Mouse (Mus musculus) thymus, postnatal 0 days (tissue): ENCODE measurements around the gene Met. TPM values are rescaled to one million over a fixed set of nuclear protein-coding genes. Genes with fewer than 3 reads are reported as not detected.
A peak's percentile ranks its signal among the peaks of the same experiment; 100 is the strongest.

ENCODE experiments used
- DNase-seq: peaks from one replicate; pipeline ENCODE4 v3.0.0-alpha.2; 2015; ENCODE audit warnings: low spot score
- polyA plus RNA-seq: library from polyadenylated mRNA; unstranded; fragments of >200 nt; fragmentation: Nextera tagmentation; extraction: Ambion mirVana; gene quantifications from 2 replicates; pipeline ENCODE4 v1.2.1, GENCODE M21; 2015

The Met gene
- polyA plus RNA-seq, 1 experiment from 2014 or later: 0.34 TPM

DNA sequence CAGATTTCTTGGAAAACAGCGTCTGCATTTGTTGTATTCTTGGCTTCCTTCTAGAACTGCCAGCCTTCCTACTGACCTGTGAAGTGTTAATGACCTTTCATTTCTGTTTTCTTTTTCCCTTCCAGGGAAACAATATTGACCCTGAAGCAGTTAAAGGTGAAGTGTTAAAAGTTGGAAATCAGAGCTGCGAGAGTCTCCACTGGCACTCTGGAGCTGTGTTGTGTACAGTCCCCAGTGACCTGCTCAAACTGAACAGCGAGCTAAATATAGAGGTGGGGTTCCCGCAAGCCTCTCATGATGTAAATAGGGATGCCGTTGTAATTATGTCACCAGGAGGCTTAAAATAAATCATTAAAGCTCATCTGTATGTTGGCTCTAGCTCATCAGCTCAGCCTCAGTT, 83.2 kb downstream of the Met start:
- no peak for DNase-seq

DNA sequence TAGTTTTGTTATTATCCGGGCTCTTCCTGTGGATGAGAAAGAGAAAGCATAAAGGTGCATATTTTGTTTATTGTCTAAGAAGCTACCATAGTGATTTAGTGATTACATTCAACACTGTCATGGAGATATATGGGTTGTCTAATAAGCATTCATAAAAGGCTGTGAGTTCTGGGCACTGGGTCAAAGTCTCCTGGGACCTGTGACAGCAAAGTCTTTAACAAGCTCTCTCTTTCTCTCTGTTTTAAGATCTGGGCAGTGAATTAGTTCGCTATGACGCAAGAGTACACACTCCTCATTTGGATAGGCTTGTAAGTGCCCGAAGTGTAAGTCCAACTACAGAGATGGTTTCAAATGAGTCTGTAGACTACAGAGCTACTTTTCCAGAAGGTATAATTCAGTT, 85.2 kb downstream of the Met start:
- no peak for DNase-seq

DNA sequence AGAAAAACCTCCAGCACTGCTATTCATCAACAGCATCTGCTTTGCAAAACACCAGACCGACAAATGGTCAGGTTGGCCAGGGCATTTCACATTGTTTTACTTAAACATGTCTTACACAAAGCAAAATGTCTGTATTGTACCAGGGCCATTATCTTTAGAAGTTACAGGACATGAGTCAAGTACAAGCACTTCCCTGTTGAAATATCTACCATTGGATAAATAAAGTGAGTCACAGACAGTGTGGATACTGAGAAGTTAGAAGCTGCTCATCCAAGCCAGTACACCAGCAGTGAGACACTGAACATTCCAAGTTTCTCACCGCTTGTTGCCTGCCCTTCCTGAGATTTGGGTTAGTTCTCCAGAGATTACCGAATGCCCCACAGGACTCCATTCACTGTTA, 86.0 kb downstream of the Met start:
- no peak for DNase-seq

DNA sequence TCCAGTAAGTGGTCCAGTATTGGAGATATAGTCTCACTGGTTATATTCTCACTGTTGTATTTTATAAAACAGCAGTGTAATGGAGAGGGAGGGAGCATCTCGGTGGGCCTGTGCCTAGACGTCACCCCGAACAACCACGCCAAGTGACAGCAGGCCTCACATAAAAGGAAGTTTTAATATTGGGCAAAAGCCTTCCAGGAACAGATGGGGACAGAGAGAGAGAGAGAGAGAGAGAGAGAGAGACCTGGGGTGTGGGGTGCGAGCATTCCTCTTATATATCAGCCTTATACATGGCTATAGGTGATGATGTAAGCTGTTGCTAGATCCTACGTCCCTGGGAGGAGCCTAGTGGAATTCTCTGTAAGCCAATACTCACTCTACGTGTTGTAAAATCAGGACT, 90.7 kb downstream of the Met start:
- no peak for DNase-seq

DNA sequence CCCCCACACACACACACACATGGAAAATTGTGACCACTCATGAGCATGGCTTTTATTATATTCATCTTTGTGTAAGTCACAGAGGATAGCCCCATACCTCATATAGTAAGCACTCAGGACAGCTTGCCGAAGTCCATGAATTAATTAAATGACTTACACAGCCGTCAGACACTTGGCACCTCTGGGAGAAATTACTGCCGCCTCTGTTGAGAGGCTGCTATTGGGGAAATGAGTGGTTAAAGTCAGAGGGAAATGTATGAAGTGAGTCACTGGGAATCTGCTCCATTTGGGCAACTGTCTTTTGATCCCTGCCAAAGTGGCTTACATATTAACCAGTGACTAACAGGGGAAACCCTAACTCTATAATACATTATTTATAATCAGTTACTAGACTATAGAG, 91.2 kb downstream of the Met start:
- DNase-seq: no peak

DNA sequence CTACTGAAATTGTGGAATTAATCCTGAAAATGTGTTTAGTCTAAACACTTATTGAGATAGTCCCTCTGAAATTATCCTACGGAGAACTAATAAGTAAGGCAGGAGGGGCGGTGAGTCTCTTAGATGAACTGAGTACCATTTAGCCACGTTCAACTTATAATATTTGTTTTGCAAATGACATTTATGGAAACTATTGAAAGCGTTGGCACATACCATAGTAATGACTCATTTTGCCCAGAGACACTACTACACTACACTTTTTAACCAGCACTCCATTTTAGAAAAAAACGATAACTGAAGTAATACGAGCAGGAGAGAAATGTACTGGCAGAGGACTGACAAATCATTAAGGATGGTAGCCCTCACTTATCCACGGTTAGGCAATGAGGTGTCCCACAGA, 92.1 kb downstream of the Met start:
- DNase-seq: no peak

DNA sequence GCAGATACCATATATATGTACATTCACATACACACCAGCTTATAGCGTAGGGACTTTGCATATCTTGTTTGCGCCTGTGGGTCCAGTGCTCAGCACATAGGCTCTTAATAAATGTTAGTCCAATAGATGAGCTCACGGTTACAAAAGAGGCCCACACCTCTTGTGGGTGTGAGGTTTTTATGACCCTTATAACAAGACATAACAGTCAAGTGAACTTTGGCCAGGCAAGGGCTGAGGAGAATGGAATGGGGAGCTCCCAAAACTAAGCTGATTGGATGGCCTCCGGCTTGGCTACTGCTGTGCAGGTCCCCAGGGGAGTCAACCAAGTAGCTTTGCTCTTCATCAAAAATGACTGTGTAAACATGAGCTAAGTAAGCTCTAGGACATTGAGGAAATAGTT, 96.1 kb downstream of the Met start:
- DNase-seq: no peak

DNA sequence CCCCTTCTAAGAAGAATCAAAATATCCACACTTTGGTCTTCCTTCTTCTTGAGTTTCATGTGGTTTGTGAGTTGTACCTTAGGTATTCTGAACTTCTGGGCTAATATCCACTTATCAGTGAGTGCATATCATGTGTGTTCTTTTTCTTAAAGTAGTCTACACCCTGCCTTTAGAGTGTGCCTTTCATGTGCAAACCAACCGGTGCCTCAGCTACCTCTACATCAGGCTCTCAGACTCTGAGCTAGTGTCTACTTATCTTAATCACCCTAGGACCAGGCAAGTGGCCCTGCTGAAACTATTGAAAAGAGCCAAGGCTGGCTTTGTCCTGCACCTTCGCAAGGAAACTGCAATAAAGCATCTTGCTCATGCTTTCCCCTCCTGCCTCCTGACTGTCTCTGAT, 97.7 kb downstream of the Met start:
- no peak for DNase-seq

DNA sequence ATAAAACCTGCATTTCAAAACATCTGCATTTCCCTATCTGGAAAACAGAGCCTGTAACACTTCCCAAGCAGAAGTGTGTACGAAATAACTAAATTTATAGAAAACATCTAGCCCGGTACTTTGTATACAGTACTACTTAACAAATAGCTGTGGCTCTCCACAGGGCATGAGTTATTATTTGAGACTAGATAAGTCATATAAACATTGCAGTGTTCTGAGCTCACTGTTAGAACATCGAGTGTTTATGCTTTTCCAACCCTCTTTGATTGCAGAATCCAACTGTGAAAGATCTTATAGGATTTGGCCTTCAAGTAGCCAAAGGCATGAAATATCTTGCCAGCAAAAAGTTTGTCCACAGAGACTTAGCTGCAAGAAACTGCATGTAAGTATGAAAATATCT, 98.3 kb downstream of the Met start:
- no peak for DNase-seq

DNA sequence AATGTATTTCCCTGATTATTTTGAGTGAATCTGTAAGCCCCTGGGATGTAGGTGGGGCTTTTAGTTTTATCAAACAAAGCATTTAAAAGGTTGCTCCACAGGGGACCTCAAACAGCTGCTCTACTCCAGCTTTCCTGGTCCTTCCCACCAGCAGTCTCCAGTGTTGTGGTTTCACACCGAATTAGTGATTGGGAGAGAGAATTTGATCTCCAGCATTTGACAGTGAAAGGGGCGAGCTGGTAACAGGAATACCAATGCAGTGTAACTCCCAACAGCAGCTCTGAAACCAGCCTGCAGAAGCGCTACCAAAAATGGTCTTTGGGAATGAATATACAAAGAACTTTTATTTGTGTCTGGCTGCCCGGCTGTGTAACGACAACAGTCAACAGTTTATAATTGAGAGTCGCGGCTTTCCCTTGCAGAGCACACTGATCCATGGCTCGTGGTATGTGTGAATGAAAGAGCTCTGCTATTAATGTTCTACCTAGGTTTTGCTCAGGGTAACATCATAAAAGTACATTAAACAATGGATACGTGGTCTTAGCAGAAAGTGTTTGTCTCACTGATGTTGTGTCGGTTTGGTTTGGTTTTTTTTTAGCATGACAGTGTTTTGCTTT, 99.0 kb downstream of the Met start:
- DNase-seq: no peak

DNA sequence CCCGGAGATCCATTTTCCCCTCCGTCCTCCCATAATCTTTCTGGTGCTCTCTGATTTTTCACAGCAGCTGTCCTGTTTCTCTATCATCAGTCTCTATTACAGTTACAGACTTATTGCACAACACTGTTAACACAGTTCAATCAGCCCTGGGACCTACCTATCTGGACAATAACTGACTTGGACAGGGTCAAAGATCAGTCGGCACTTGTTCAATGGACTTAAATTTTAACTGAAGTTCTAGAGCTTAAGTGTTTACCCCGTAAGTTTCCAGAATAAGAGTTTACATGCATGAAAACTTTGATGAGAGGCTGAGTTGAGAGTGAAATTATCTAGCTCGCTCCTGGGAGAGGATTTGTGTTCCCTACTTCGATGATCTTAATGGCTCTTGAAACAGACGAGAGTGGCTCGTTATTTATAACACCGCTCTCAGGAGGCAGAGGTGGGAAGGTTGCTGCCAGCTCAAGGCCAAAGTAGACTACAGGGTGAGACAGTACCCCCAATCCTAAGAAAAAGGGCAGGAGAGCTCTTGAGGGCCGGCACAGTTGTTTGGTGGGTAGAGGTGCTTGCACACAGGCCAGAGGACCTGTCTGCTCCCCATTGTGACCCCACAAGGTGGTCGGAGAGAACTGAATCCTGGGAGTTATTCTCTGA, 105.2 kb downstream of the Met start:
- DNase-seq: no peak

DNA sequence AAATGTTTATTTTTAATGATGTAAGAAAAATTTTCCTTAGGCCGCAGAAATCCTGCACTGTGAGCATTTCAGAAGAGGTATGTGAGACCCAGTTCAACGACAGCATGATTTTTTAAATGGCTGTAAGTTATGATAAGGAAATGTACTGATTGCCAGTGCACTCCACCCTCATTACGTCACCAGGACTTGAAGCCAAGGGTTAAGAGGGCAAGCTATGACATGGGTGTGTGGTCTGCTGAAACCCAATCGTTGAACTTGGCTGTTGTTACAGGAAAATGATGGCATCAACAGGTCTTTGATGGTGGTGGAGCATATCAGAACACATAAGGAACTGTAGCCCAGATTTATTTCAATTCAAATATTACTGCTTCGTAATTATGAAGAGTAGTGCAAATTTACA, 109.6 kb downstream of the Met start:
- no peak for DNase-seq

DNA sequence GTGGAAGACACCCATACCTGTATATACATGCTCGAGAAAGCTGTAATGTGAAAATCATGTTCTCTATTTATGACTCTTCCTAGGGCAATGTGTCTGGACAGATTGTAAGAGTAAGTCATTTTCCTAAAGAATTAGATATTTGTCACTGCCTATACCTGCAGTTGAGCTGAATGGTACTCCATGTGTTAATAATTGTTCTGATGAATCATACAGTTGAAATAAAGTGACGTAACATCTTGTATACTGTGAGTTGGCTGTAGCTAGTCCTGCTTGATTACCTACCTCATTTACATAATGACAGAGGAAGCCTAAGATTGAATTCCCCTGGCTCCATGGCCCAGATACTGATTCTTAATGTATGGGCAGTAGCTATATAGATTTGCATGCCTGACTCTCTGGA, 110.1 kb downstream of the Met start:
- no peak for DNase-seq

DNA sequence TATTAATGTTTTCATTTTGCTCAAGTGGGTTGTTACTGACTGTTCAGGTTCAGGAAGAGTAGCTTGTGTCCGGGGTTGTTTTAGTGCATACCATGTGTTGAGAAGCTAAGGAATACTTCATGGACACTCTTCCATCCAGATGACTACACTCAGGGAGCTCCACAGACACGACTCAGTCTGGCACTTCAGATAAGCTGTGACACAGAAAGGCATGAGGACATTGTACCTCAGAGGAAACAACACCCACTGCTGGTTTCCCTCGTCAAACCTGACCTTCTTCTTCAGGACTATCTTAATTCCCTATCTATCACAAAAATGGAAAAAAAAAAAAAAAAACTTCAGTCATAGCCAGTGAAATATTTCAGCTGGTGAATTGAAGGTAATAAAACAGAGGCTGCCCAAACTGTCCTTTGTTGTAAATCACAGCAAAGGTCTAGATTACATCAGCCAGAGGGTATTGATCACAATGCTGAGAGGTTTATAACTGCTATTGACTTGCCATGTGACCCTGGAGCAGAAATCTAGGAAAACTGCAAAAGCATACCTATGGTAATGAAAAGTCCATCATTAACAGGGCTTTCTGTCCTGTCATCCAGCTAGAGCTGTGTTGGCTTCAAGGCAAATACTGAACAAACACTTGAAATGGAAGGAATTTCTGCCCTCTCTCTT, 114.6 kb downstream of the Met start:
- DNase-seq: no peak

DNA sequence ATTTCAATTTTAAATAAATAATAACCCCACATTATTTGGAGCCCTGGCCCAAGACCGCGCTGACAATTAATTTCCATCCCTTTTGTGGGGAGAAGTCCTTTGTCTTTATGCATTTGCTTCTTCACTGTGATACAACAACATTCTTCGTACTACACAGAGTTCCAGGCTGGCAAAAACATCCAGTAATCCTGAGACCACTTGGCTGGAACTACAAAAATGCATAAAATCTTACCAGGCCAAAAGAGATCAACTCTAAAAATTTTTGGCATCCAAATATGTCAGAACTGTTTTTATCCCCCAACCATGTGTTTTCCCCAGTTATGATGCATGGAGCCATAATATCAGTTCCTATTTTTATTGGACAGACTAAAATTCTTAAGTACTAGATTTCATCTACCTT, 116.7 kb downstream of the Met start:
- DNase-seq: no peak

DNA sequence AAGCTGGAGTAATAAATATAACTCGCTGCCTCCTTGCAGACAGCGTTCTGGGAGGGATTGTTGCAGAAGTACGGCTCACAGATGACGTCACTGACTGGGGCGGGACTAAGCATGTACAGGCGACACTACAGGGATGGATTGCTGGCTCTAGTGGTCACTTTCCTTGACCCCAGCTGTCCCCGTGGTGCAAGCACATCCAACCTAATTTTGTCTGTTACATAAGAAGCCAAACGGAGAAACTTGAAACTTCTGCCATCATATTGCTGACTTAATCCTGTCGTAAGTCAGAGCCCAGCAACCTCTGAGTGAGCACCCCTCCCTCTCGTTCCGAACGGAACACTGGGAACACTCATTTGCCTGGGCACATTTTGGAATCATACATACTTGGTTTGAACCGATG, 120.4 kb downstream of the Met start:
- peak; percentile 6 for DNase-seq

DNA sequence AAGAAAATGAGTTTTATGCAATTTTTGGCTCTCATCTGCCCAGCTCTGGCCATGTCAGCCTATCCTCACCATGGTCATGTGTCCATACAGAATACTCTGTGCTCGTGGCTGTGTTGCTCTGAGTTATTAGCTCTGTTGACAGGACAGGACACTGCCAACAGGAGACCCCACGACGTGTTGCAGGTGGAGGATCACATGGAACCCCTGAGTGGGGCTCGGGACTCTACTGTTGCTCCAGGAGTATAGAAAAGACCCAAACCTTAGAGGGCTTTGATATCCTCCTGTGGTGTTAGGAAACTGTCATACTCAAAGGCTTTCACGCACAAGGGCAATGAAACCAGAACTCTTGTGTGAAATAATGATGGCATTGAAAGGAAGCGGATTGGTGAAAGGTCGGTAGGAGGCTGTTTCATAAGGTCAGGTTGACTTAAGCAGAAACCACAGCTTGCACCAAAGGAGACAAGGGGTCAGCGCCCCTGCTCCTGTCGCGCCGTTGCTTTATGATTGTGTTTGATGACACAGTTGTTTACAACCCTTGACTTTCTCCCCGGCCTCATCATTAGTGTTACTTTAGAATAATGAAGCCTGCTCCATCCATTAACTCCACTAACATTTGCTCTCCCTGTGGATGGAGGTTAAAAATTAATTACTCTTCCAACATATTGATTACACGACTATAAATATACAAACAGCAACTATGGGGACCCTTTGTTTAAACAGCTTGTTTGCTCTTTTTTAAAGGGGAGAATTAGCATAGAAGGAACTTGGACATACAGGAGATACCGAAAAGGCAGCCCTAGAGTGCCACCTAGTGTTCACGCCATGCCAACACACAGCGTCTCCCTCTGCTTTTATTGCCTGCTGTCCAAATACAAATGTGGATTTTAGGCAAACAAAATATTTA, 125.7 kb downstream of the Met start:
- DNase-seq: peak; percentile 58

DNA sequence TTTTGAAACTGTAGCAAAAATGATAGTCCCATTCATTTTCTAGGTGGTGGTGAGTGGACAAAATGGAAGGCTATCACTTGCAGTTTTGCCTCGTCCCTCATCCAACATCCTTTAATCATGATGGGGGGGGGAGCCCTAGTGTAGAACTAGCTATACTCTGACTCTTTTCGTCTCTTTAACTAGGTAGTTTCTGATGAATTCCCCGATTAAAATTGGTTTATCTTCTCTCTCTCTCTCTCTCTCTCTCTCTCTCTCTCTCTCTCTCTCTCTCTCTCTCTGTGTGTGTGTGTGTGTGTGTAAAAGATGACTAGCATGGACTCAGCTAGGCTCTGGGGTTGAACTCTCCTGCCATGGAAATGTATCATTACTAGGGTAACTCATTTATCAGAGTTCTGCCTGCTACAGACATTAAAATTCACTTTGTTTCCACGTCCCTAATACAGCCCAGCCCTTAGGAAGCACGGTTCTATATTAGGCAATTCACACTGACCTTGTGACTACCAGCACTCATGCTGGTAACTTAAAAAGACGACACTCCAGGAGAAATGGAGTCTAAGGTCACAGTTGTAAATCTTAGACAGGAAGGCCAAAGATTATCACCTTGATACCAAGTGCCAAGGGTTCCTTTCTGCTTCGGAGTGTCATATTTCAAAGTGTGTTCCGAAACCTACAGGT, 126.5 kb downstream of the Met start:
- no peak for DNase-seq

DNA sequence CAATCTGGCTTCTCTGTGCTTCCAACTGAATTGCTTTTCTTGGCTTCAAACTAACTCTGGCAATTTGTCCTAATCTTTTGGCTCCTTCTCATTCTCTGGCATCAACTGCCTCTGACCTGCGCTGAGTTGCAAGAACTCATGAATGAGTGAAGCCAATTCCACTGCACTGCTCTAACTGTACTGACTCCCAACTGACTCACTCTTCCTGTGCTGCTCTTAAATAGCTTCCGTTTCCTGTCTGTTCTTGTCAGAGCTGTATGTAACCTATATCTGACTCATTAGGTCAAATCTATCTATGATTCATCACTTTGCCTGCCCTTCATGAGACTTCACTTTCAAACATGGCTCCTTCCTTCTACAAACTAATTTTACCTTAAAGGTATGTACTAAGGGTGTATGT, 130.4 kb downstream of the Met start:
- no peak for DNase-seq

DNA sequence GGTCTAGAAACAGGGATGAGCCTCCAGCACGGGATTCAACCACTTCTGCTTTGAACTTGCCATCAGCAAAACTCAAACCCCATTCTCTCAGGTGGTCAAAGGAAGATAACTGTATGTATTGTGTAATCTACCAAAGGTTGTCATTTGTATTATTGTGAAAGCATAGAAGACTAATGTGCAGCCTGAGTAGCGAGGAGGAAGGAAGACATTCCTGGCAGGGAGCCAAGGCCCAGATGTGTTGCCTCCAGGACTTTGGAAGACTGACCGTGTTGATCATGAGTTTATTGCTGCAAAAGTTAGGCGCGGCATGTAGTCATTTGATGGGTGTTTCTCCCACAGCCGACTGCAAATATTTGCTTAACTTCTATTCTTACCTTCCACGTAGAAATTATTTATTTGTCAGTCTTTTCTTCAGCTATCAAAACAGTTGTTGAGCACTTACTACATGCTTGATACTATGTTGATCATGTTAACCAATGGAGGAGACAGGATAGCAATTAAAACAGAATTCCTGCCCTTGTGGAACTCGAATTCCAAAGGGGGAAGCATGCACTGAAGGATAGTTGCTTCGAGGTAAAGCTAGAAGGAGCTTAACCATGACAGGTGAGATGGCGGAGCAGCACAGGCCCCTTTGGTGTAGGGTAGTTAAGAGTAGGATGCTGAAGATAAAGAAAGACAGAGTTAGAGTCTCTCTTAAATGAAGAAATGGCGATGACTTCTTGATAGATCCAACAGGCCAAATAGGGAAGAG, 132.3 kb downstream of the Met start:
- DNase-seq: no peak

DNA sequence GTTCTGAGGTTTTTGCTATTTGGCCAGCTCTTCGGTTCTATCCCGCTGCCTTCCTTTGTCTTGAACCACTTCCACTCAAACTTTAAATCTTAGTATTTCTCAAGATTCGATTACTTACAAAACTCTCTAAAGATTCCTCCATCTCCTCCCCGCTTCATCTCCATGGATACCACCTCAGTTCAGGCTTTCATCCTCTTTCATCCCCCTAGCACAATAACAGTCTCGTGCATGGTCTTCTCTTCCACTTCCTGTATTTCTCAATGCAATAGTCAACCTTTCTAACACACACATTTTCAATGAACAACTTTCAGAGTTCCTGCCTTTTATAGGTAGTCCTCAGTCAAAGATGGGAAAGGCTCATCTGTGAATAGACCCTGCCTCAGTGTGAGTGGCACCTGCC, 135.8 kb downstream of the Met start:
- DNase-seq: no peak
